Mouse (Mus musculus) fibroblast of lung, adult 2 months (primary cell): ENCODE measurements around the gene Fam53b.

ENCODE experiments used
- DNase-seq: peaks from one replicate; pipeline ENCODE4 v3.0.0-alpha.2; 2011; ENCODE audit warnings: low read depth

The Fam53b gene

GRCm38 (mm10) chr7:132703515-132704309 is 110.0 kb downstream of the Fam53b start:
- no peak for DNase-seq

- DNase-seq: no peak
Measured at GRCm38 (mm10) chr7:132702492-132703070, 111.1 kb downstream of the Fam53b start.

GRCm38 (mm10) chr7:132702024-132702423 is 111.7 kb downstream of the Fam53b start:
- DNase-seq: no peak

GRCm38 (mm10) chr7:132701412-132701811 is 112.3 kb downstream of the Fam53b start:
- no peak for DNase-seq

- DNase-seq: peak; percentile 81
Measured at GRCm38 (mm10) chr7:132700107-132700506, 113.6 kb downstream of the Fam53b start.

- DNase-seq: no peak
Measured at GRCm38 (mm10) chr7:132699639-132700038, 114.0 kb downstream of the Fam53b start.

- DNase-seq: no peak
Measured at GRCm38 (mm10) chr7:132699165-132699564, 114.5 kb downstream of the Fam53b start.

GRCm38 (mm10) chr7:132698737-132699136 is 114.9 kb downstream of the Fam53b start:
- no peak for DNase-seq

GRCm38 (mm10) chr7:132697258-132697796 is 116.4 kb downstream of the Fam53b start:
- no peak for DNase-seq

- DNase-seq: no peak
Measured at GRCm38 (mm10) chr7:132693561-132693960, 120.1 kb downstream of the Fam53b start.

- peak; percentile 56 for DNase-seq
Measured at GRCm38 (mm10) chr7:132692719-132693118, 121.0 kb downstream of the Fam53b start.

- no peak for DNase-seq
Measured at GRCm38 (mm10) chr7:132690716-132691472, 122.8 kb downstream of the Fam53b start.

GRCm38 (mm10) chr7:132689722-132690121 is 124.0 kb downstream of the Fam53b start:
- no peak for DNase-seq

- peak; percentile 80 for DNase-seq
Measured at GRCm38 (mm10) chr7:132688721-132689120, 125.0 kb downstream of the Fam53b start.

GRCm38 (mm10) chr7:132687897-132688296 is 125.8 kb downstream of the Fam53b start:
- DNase-seq: no peak

- no peak for DNase-seq
Measured at GRCm38 (mm10) chr7:132686515-132686914, 127.2 kb downstream of the Fam53b start.

- peak; percentile 77 for DNase-seq
Measured at GRCm38 (mm10) chr7:132683923-132684322, 129.8 kb downstream of the Fam53b start.

GRCm38 (mm10) chr7:132682901-132683300 is 130.8 kb downstream of the Fam53b start:
- no peak for DNase-seq

- DNase-seq: no peak
Measured at GRCm38 (mm10) chr7:132682336-132682735, 131.3 kb downstream of the Fam53b start.

GRCm38 (mm10) chr7:132681831-132682230 is 131.9 kb downstream of the Fam53b start:
- no peak for DNase-seq

- no peak for DNase-seq
Measured at GRCm38 (mm10) chr7:132681296-132681695, 132.4 kb downstream of the Fam53b start.

- DNase-seq: no peak
Measured at GRCm38 (mm10) chr7:132679549-132679948, 134.1 kb downstream of the Fam53b start.

GRCm38 (mm10) chr7:132679117-132679516 is 134.6 kb downstream of the Fam53b start:
- no peak for DNase-seq
